Mouse (Mus musculus) central nervous system, embryonic 18 days (tissue): ENCODE results near the gene Ing4. TPM values are rescaled to one million over a fixed set of nuclear protein-coding genes. Genes with fewer than 3 reads are reported as not detected.

ENCODE experiments used
- polyA plus RNA-seq: library from polyadenylated mRNA; depleted of rRNA; stranded (reverse); fragments of >200 nt; gene quantifications from 2 replicates; pipeline ENCODE4 v1.2.3, GENCODE M21; 2012; rRNA removed

Ing4 gene
- 120 and 130 TPM in 2 replicates for polyA plus RNA-seq

DNA sequence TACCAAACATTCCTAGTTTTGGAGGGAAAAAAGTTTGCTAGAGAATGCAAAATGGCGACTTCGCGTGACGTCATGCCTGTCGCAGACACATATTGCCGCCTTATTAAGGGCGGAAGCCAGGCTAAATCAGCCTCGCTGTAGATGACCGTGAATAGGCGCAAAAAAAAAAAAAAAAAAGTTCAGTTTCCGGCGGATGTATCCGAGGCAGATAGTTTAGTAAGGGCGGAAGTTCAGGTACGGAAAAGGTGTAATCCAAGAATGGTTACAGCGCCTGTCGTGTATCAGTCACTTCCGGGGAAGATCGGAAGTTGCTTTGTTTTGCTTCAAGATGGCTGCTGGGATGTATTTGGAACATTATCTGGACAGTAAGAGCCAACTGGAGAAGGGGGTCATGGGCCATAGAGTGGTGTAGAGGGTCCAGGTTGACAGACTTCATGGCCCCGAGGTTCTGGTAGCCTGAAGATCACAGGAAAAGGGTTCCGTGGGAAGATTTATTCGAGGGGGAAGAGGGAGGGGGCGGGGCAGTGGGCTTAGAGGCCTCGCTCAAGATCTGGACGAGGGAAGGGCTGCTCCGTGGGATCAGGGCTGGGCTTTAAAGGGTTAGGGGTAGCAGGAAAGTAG is at the start of gene Ing4:
Ing4 (plus strand) TSS at position 228 of the 621 bp plus-strand sequence.

DNA sequence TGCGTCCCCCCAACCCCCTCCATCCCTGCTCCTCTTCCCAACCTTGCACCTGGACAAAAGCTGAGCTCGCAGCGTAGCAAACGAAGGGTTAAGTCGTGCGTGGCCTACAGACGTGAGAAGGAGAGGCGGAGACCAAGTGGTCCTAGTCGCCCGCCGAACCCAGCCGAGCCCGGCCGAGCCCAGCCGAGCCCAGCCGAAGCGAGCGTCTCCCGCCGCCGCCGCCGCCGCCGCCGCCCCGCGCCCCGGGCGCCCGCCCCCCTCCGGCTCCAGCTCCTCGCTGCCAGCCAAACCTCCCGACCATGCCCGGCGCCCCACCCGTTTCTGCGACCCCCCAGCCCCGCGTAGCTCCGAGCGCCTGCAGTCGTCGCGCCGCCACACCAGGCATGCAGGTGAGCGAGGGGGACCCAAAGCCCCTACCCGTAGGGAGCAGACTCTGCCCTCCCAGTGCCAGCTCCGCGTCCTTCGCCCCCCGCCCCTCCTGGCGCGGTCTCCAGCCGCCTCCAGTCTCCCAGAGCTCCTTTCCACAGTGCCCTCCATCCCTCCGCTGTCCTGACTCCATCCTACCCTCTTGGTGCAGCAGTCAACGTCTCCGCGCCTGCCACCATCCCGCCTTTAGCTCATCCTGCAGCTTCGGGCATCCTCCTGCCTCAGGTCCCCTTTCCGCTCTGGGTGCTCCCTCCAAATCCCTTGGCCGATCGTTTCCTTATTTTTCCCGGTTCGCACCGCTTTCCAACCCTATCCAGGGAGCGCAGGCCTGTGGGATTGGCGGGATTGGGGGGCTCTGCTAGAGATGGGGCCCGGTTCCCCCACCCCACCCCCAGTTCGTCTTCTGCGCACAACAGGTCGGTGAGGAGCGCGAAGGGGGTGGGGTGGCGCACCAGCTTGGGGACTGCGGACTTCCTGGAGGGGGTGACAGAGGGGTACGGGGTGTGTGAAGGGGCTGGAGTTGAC is 42.7 kb upstream of the Ing4 start, which contains the start of gene Pianp:
Pianp (plus strand) TSS at position 144 of the 951 bp plus-strand sequence.

GRCm38 (mm10) chr6:125009129-125009180 is 30.6 kb upstream of the Ing4 start, which contains the start of gene Zfp384:
Gene Zfp384, plus strand, starts transcription at chr6:125009145.

GRCm38 (mm10) chr6:125049678-125050077 is 10.1 kb downstream of the Ing4 start, which contains the start of gene Acrbp:
Gene Acrbp, plus strand, starts transcription at chr6:125049689.

DNA sequence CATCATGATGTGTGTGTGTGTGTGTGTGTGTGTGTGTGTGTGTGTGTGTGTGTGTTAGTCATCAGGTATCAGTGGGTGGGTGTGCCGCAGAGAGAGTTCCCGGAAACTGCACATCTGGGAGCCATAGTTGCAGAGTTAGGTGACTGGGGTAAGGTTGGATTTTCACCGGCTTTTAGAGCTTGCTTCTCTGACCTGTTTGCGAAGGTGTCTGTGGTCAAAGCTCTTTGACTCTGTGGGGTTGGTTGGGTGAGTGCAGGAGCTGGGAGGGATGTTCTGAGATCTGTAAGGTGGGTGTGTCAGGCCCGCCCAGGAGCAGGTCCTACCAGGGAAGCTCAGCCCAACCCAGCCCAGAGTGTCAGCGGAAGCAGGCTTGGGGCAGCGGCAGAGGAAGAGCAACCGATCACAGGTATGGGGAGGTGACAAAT is 28.0 kb downstream of the Ing4 start, which contains the start of gene Lpar5:
Lpar5 (plus strand) TSS at position 350 of the 425 bp plus-strand sequence.

DNA sequence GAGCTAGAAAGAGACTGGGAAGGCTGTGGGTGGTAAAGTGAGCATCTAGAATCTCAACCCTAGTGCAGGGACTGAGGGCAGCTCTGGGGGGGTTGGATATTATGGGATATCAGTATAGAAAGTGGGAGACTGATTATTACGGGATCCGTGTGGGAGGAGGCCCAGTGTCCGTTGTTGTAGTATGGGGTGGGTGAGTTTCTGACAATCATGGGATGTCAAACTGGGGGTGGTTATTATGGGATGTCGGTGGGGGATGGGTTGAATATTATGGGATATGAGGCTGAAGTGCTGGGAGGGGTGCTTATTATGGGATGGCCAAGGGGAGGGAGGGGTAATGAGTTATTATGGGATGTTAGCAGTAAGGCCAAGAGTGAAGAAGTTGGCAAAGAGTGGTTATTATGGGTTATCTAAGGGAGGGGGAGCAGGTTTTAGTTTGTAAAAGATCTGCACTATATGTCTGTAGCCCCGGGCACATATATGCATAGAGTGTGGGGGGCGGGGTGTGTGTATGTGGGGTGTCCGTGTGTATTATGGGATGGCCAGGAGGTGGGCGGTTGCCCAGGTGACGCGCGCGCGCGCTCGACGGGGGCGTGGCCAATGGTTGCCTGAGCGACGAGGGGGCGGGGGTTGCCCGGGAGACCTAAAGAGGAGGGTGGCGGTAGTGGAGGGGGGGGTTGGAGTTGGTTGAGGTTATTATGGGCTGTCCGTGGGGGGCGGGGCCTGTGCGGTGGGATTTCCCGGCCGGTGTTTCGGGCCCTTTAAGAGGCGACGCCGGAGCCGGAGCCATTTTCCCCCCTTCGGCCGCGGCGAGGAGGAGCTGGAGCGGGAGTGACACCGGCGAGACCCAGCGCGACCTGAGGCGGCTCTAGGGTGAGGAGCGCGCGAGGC is 56.1 kb downstream of the Ing4 start, which contains the start of gene Chd4:
Chd4 (plus strand) TSS at position 591 of the 888 bp plus-strand sequence.

Other genes with a start within 250 kb of the Ing4 start
- 4.8 and 7.0 TPM in 2 replicates for gene Spsb2, start 231.1 kb upstream of the Ing4 start, polyA plus RNA-seq
- gene Tpi1, start 225.5 kb upstream of the Ing4 start, polyA plus RNA-seq, result 410 and 448 TPM in 2 replicates
- 147 and 151 TPM in 2 replicates for gene Usp5, start 210.3 kb upstream of the Ing4 start, polyA plus RNA-seq
- gene Cdca3, start 210.2 kb upstream of the Ing4 start, polyA plus RNA-seq, result 23.5 and 24.3 TPM in 2 replicates
- gene Gnb3, start 199.5 kb upstream of the Ing4 start, polyA plus RNA-seq, result 0.63 and 2.5 TPM in 2 replicates
- 140 and 149 TPM in 2 replicates for gene P3h3, start 182.0 kb upstream of the Ing4 start, polyA plus RNA-seq
- 132 and 136 TPM in 2 replicates for gene Gpr162, start 175.8 kb upstream of the Ing4 start, polyA plus RNA-seq
- gene Cd4, start 151.5 kb upstream of the Ing4 start, polyA plus RNA-seq, result 0.13 and 0.17 TPM in 2 replicates
- 2.9 and 3.3 TPM in 2 replicates for gene Lag3, start 128.1 kb upstream of the Ing4 start, polyA plus RNA-seq
- 1,878 and 2,539 TPM in 2 replicates for gene Ptms, start 119.7 kb upstream of the Ing4 start, polyA plus RNA-seq
- gene Mlf2, start 108.4 kb upstream of the Ing4 start, polyA plus RNA-seq, result 582 and 592 TPM in 2 replicates
- gene Cops7a, start 74.2 kb upstream of the Ing4 start, polyA plus RNA-seq, result 141 and 143 TPM in 2 replicates
- gene Pianp, start 43.1 kb upstream of the Ing4 start, polyA plus RNA-seq, result 66.2 and 72.7 TPM in 2 replicates
- gene Zfp384, start 30.6 kb upstream of the Ing4 start, polyA plus RNA-seq, result 71.6 and 74.2 TPM in 2 replicates
- gene Acrbp, start 9.9 kb downstream of the Ing4 start, polyA plus RNA-seq, result 24.3 and 28.5 TPM in 2 replicates
- 0.82 and 0.98 TPM in 2 replicates for gene Lpar5, start 28.2 kb downstream of the Ing4 start, polyA plus RNA-seq
- 65.2 and 67.5 TPM in 2 replicates for gene Chd4, start 56.2 kb downstream of the Ing4 start, polyA plus RNA-seq
- 34.2 and 34.6 TPM in 2 replicates for gene Nop2, start 92.1 kb downstream of the Ing4 start, polyA plus RNA-seq
- gene Iffo1, start 105.5 kb downstream of the Ing4 start, polyA plus RNA-seq, result 28.2 and 29.8 TPM in 2 replicates
- 3,044 and 3,218 TPM in 2 replicates for gene Gapdh, start 126.7 kb downstream of the Ing4 start, polyA plus RNA-seq
- 95.0 and 104 TPM in 2 replicates for gene Ncapd2, start 151.9 kb downstream of the Ing4 start, polyA plus RNA-seq
- gene Mrpl51, start 152.0 kb downstream of the Ing4 start, polyA plus RNA-seq, result 54.1 and 59.6 TPM in 2 replicates
- 26.6 and 33.8 TPM in 2 replicates for gene Vamp1, start 175.8 kb downstream of the Ing4 start, polyA plus RNA-seq
- gene Tapbpl, start 192.1 kb downstream of the Ing4 start, polyA plus RNA-seq, result 4.2 and 4.4 TPM in 2 replicates
- 0.06 and 0.20 TPM in 2 replicates for gene Cd27, start 197.2 kb downstream of the Ing4 start, polyA plus RNA-seq
- gene Tuba3a, start 246.3 kb downstream of the Ing4 start, polyA plus RNA-seq, result not detected in 2 replicates